Mouse (Mus musculus) E14TG2a.4 (cell line): ENCODE data around the gene Sgms1.

Source experiments
- CTCF ChIP-seq: conservative IDR thresholded peaks from 2 replicates; pipeline ENCODE4 v1.5.1; 2014; ENCODE audit warnings: low read length
- NANOG ChIP-seq: IDR thresholded peaks from 2 replicates; pipeline ENCODE4 v1.6.1; 2014; ENCODE audit warnings: borderline replicate concordance, low read length, mixed read lengths

DNA sequence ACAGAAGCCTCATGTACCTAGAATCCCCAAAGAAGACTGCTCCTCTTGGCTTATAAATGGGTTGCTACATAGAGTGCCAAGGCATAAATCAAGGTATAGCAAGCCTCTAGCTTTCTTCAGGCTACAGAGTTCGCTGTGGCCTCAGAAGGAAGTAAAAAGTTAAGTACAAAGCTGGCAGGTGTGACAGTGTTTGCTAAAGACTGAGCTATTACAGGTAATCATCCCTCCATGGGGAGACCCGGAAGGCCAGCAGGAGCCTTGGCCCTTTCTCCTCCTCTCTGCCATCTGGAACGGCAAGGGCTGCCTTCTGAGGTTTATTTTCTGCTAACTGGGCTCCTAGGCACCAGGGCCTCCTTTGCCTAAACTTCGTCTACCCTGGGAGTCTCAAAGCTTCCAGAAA lies 285.3 kb downstream of the Sgms1 start:
- TF ChIP-seq CTCF (no peak), NANOG (no peak)
